Mouse (Mus musculus): ENCODE results near the gene Emp3.
"Not testable (repeated sequence)": the region's sequence is repeated elsewhere in the genome, so short reads cannot be mapped to it uniquely, and the experiment has no call there.

Emp3 gene

DNA sequence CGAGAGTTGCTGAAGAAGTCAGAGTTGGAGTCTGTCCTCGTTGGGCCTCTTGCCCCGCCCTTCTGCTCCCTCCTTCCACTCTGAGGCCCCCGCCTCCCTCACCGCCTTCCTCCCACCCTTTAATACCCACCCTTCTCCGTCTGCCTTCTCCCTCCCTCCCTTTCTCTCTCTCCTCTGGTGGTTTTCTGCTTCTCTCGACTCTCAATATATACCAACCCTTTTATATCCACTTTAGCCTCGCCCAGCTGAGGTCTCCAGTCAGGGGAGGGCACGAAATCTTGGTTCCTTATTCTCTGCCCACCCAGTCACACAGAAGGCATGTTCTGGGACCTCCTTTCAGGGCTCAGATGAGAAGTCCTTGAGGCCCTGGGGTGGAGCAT, at the start of gene Emp3:
Emp3 (minus strand) TSS at position 163 of the 380 bp plus-strand sequence.
- peak; percentile 74 to 83 for DNase-seq

DNA sequence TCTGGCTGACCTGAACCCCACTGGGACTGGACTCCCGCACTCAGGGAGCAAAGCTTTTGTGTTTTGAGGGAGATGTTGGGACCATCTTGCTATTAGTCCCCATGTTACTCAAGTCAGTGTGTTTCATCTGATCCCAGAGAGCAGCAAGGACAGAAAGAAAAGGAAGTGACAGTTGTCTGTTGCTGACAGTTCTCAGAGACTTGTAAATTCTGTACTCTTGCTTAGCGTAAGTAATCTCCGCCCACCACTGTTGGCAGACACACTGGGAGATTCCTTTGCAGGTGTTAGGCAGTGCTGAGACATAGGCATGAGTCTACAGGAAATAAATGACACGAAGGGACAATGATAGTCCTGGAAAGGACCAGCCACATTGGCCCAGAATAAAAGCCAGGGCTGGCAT, 35.4 kb upstream of the Emp3 start:
- DNase-seq: no peak

DNA sequence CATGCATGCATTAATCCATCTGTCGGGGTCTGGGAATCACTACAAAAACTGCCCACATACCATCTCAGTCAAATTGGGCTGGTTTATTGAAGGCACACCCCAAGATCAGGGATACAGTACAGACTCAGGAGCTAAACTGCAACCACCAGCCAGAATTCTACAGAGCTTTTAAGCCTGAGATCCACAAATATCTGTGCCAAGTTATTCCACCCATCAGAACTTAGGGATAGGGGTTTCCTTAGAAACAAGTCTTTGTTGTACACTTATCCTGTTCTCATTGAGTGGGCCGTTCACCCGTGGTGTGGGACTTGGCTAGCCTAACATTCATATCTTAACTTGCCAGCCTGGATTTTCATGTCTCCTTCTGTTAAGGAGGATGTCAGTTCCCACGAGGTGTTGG, 27.9 kb upstream of the Emp3 start:
- no peak for DNase-seq

DNA sequence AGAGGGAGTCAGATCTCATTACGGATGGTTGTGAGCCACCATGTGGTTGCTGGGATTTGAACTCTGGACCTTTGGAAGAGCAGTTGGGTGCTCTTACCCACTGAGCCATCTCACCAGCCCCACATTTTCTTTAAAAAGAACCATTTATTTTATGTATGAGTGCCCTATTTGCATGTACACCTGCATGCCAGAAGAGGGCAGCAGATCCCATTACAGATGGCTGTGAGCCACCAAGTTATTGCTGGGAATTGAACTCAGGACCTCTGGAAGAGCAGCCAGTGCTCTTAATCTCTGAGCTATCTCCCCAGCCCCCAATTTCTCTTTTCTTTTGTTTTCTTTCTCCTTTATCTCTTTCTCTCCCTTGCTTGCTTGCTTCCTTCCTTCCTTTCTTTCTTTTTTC, 22.1 kb upstream of the Emp3 start:
- DNase-seq: peak in 1 of 2 experiments; percentile 18

DNA sequence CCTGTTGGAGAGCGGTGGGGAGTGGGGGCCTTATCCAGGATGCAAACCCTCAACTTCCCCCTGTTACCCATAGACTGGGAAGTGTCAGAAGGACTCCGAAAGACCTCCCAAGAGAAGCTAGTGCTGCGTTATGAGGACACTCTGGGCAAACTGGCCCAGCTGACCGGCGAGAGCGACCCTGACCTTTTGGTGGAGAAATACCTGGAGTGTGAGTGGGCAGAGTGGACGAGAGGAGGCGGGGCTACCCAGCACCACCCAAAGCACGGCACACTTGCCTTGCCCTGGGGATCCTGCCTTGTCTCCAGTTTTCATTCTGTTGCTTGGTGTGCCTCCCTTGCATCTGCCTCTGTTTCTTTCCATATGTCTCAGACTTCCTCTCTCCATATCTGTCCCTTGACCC, 20.8 kb upstream of the Emp3 start:
- no peak for DNase-seq

DNA sequence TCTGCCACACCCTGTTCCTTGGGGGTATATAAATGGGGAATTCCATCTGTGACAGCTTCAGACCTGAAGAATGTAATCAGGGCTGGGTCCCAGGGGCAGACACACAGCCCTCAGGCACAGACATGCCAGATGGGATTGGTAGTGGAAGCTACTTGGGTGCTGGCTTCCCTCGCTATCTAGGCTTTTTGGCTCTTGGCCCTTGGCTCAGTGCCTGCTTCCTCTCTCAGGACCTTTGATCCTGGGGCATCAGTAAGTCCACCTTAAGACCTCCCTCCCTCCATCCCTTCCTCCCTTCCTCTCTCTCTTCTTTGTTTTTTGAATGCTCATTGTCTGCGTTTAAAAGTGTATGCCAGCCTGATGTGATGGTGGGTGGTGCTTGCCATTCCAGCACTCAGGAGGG, 18.6 kb upstream of the Emp3 start:
- DNase-seq: no peak

DNA sequence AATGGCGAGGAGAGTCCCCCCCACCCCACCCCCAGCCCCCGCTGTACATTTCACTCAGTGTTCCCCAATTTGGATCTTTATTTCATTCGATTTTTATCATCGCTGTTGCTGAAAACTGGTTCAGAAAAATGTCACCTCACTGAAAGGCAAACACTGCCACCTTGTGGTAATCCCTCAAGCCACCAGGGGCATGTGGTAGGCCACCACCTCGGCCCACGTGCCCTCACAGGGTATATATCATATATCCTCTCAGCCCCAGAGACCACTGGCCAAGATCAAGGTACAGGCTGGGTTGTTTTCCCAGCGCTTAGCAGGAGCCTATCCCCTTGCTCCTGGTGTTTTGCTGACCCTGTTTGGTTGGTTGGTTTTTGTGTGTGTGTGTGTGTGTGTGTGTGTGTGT, 13.9 kb upstream of the Emp3 start:
- DNase-seq: peak; percentile 48 to 80

DNA sequence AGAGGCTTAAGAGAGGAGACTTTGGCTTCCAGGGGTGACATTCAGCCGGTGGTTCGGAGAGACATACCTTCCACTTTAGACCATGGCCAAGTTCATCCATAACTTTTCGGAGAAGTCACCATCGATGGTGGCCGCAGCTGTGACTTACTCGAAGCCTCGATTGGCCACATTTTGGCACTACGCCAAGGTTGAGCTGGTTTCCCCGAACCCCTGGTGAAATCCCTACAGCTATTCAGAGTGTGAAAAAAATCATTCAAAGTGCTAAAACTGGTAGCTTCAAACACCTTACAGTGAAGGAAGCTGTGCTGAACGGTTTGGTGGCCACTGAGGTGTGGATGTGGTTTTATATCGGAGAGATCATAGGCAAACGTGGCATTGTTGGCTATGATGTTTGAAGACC, 12.6 kb upstream of the Emp3 start:
- DNase-seq: not testable (repeated sequence)

DNA sequence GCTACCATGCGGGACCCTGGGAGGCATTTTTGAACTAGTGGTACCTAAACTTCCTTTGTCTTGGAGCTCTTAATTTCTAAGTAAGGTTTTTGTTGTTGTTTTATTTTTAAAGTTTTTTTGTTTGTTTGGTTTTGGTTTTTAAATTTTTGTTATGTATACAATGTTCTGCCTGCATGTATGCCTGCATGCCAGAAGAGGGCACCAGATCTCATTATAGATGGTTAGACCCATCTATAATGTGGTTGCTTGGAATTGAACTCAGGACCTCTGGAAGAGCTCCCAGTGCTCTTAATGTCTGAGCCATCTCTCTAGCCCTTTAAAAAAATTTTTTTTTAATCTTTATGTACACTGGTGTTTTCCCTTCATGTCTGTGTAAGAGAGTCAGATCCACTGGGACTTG, 8.5 kb upstream of the Emp3 start:
- DNase-seq: no peak

DNA sequence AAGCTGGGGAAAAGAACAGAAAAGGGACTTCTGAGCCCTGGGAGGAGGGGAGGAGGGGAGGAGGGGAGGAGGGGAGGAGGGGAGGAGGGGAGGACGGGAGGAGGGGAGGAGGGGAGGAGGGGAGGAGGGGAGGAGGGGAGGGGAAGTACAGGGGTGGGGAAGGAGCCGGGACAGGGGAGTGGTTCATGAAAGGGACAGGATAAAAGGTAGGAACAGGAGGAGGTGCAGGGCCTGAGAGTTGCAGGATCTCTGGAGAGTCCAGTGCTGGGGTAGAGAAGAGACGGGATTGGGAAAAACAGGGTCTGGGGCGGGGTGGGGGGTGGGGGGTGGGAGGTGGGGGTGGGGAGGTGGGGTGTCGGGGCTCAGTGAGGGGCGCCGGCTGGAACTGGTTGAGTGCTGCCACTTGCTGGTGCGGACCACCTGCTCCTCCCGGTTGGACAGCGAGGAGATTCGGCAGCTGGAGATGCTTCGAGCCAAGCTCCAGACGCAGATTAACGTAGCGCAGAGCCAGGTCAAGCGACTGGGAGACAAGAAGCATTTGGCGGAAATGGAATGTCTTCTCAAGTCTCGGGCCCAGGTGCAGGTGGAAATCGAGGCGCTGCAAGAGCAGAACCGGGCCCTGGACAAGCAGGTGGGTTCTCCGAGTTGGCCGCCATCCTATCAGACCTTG, 7.6 kb upstream of the Emp3 start:
- DNase-seq: no peak

DNA sequence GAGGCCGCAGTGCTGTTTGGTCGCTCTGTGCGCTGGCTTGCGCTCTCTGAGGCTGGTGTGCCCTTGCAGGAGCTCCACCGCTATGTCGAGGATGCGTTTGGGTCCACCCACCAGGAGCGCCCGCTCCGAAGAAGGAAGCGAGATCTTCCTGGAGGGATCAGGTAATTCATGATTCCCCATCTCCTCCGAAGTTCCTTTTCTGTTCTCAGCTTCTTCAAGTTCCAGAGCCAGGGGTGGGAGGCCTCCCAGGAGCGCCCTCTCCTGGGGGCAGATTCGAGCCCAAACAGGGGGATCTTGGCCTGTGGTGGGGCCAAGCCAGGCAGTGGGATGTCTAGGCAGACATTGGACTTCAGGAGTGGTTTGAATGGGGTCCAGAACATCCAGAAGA, 3.2 kb upstream of the Emp3 start:
- peak; percentile 52 to 55 for DNase-seq

DNA sequence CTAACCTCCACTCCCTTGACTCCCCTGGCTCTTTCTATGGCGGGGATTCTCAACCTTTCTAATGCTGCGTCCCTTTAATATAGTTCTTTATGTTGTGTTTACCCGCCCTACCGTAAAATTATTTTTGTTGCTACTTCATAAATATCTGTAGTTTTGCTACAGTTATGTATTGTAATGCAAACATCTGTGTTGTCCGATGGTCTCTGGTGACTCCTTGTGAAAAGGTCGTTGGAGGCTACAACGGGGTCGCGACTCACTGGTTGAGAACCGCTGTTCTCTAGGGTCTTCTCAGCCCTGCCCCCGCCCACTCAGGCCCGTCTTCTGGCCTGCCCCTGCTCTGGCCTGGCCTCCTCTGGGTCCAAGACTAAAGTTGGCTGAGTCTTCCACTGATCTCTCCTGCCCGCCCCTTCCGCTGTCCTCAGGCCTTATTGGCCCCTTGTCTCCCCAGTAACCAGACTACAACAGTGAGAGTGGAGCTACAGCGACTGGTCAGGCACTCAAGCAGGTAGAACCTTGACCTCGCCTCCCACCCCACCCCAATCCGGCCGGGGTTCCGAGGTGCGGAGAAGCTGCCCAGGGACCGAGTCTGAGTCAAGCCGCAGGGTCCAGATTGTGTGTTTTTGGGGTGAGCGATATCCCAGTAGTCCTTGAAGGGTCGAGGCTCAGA, 2.7 kb upstream of the Emp3 start, which contains the start of gene Ccdc114:
Ccdc114 (plus strand) TSS at position 311 of the 667 bp plus-strand sequence.
- DNase-seq: peak; percentile 80 to 88

DNA sequence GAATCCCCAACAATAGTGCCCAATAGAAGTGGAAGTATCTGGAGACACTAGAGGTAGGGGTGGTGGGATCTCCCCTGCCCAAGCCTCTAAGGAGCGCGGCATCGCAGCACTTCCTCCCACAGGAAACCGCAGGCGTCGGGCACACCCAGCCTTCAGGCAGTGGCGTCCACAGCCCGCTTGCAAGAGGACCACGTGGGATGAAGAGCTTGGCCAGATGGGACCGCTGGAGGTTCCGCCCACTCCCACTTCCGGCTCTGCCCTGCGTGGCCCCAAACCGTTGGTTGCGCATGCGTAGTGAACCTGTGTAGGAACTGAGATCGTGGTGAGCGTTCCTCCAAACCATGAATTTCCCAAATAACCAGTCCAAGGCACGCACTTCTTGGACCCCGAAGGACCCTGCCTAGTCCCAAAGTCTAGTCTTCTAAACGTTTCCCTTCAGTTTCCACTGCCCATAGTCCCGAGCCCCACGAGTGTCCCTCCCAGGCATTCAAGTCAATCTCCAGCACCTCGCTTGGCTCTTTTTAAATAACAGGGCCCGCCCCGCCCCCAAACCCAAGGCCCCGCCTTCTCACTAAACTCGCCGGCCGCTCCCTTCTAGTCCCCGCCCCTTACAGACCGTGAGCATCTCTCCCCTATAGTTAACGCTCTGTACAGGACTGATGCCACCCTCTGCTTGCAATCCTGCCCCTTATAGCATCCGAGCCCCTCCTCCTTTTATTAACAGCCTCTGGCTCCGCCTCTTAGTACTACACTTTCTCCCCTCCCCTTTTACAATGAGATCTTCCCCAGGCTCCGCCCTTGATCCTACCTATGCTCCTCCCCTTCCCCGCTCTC, 1.9 kb upstream of the Emp3 start:
- DNase-seq: peak; percentile 96 to 98

DNA sequence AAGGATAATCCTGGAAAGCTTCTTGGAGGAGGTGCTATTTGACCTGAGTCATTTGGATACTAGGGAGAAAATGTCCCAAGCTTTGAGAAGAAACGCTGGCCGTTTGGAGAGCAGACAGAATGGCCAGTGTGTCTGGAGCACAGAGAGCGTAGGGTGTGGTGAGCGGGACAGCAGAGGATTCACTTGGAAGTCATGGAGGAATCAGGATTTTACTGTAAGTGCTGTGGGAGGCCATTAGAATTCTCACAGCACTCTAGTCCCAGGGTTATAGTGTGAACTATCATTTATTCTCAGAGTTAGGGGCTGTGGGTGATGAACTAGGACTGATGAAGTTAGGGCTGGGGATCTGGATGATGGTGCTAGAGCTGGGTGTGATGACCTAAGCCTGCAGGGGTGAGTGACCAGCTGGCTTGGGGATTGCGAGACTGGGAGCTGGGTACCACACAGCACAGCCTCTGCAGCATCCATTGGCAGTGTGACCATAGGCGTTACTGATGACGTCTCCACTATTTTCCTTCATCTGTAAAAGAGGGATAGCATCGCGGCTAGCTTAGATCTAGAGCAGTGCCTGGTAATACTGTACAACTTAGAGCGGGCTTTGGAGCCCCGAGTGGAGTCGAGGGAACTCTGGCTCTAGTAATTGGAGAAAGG, 871 bp upstream of the Emp3 start:
- no peak for DNase-seq

DNA sequence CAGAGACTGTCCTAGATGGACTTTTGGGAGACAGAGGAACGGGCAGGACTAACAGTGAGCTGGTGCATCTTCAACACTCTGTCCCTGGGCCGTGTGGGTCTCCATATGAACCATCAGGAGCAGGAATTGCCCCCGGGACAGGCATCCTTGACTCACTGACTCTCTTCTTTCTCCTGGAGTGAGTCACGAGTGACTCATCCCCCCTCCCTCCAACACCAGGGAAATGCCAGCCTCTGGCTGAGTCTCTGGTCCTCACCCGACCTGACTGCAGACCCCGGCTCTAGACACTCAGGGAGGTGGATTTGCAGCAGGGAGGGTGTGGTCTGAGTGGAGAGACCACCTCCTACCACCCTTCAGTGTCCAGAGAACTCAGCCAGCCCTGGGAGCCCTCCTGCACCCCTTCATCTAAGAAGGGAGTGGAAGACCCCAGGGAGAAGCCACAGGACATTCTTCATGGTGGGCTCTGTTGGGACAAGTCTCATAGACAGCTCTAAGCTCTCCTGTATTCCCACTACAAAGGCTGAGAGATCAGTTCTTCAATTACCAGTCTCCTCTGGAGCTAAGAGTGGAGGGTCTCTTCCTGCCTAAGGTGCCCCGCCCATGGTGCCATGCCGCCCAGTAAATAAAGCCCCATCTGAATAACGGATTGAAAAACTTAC, 492 bp downstream of the Emp3 start:
- DNase-seq: peak; percentile 43 to 44

DNA sequence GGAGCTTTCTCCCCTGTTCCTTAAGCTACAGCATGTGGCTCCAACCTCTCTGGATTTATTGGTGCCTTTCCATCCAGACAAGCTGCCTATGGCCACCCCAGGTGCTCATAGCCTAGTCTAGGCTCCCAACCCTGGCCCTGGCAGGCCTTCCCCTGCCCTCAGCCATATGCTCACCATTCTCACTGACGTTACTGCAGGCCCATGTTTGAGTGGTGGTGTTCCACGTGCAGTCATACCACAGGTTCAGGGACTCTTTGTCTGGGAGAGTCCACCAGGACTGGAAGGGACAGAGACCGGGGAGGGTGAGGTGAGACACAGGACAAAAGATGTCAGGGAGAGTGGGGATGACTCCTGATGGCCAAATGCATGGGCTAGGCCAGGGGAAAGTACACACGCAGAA, 1.4 kb downstream of the Emp3 start:
- no peak for DNase-seq

DNA sequence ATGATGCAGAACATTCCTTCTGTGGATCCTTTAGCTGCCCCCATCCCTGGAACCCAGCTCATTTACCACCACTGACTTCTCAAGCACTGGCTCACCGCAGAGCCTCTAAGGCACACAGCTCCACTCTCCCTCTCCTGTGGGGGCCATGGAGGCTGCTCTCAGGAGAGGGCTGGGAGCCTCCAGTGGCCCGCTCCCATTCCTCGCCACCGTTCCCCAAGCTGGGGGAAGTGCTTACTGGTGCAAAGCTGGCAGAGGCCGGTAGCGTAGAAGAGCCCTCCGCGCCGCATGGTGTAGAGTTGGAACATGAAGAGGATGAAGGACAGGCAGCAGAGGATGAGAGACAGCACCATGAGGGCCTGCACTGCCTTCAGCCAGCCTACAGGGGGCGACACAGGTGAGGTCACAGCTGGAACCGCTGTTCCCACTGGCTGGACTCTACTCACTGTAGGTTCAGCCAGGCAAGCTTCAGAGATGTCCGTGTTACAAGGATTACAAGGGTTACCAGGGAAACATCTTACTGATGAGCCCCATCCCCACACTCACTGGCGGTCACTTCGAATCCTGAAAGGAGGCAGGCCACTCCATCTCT, 2.0 kb downstream of the Emp3 start:
- peak in 1 of 2 experiments; percentile 45 for DNase-seq

DNA sequence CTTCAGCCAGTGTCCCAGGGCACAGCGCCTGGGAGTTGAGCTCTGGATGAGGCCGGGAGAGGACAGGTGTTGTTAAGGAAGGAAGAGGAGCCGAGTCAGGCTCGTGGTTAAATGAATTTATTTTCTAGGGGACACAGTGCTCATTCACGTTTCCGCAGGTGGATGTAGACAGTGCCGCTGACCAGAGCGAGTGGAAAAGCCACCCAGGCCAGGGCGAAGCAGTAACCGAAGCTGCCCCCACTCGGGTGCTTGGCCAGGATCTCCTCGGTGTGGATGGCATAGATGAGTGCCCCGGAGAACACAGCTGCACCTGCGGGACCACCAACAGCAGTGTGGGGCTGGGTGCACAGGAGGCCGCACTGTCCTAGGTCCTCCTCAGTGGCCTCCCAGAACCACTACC, 3.3 kb downstream of the Emp3 start:
- no peak for DNase-seq

DNA sequence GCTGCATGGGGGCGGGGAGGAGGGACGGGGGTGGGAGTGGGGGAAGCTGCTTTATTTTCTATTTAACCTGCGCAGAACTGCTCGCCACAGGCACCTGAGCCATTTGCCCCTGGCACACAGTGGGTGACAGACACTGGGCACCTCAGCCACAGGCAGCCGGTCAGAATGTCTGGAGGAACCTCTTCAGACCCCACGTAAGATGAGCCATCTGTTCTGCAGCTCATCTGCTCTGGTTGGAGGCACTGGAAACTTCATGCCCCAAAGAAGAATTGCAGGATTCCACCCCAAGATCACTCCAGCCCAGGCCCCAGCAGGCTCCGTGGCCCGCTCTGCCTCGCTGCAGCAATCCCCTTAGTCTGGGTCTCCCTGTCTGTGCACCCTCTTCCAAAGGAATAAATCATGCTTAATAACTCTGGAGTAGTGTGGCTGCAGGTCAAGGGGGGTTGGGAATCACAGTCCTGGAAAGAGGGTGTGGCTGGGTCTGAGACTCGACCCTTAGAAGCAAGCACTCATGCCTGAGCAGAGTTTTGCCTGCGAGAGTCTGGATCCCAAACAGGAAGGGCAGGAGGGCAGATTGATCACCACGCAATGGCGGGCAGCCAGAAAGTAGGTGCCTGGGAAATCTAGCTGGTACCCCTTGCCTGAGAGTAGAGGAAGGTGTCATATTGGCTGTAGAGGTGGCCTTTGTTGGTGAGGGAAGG, 4.0 kb downstream of the Emp3 start:
- DNase-seq: peak in 1 of 2 experiments; percentile 57

DNA sequence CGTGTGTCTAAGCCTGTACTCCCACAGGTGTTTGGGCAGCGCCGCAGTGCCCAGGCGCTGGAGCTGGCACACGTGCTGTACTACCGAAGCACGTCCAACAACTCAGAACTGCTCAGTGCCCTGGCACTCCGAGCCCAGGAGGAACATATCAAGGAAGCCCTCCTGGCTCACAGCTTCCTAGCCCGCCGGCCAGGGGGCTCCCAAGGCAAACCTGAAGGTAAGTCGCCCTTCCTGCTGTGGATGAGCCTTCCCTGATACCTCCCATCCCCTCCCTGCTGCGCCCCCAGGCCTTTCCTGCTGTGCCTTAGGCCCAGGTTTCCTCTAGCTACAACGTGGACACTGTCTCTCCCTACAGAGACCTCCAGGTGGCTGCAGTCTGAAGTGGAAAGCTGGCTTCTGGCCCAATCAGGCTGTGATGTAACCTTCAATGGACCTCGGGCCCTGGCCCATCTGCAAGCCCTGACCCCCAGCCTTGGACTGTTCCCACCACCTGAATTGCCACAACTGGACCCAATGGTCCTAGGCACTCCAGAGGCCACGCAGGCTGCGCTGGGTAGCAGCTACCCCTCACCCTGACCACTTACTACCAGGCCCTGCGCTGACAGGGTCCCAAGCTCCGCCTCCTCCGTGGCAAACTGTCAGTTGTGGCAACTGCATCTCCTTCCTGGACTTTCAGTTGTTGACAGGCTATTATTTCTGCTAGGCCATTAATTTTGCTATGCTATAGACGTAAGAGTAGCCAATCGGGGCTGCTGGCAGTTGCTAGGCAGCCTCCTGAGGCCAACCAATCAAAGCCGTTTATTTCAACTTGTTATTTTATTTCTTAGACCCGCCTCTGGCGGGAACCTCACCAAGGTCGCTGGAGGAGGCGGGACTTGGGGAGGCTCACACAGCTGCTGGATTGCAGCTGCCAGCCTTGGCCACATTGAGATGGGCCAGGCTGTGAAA, 4.9 kb downstream of the Emp3 start:
- peak; percentile 86 to 93 for DNase-seq
